Mouse (Mus musculus) lung, adult 2 months (tissue): Measurements from ENCODE around the gene Cdc42bpa. TPM values are rescaled to one million over a fixed set of nuclear protein-coding genes. Genes with fewer than 3 reads are reported as not detected.
A peak's percentile ranks its signal among the peaks of the same experiment; 100 is the strongest.

Experiments
- DNase-seq: peaks from one replicate; pipeline ENCODE4 v3.0.0; 2022
- H3K4me1 ChIP-seq: fragments of 200-500 bp; 2 replicates; pipeline ENCODE4 v1.6.1; 2011; ENCODE audit warnings: low read length; ENCODE audit not compliant: control insufficient read depth, insufficient read depth
- H3K4me3 ChIP-seq: fragments of 200-500 bp; replicated peaks from 2 replicates; pipeline ENCODE3; 2011; ENCODE audit warnings: low read depth, mild to moderate bottlenecking, control low read depth, low read length; ENCODE audit errors: extremely low read depth
- CTCF ChIP-seq: fragments of 200-500 bp; IDR thresholded peaks from 2 replicates; pipeline ENCODE4 v1.5.1; 2011; ENCODE audit warnings: mild to moderate bottlenecking, low read length, control low read depth; ENCODE audit not compliant: insufficient read depth
- POLR2A ChIP-seq: fragments of 200-500 bp; IDR thresholded peaks from 2 replicates; pipeline ENCODE4 v1.6.1; 2011; ENCODE audit warnings: low read depth, mild to moderate bottlenecking, control low read depth, low read length, borderline replicate concordance; ENCODE audit errors: extremely low read depth
- WGBS: fragments of 180-500 bp; shearing (Covaris S2); methylation state at CpG from one replicate; pipeline ENCODE4 v1.1.7; 2018; 5-methylcytosine and 5-hydroxymethylcytosine counted together
- polyA plus RNA-seq: library from polyadenylated mRNA; depleted of rRNA; stranded (reverse); fragments of >200 nt; gene quantifications from 2 replicates; pipeline ENCODE4 v1.2.3, GENCODE M21; 2012

Gene Cdc42bpa
- polyA plus RNA-seq, 1 experiment: 31.9 TPM

DNA sequence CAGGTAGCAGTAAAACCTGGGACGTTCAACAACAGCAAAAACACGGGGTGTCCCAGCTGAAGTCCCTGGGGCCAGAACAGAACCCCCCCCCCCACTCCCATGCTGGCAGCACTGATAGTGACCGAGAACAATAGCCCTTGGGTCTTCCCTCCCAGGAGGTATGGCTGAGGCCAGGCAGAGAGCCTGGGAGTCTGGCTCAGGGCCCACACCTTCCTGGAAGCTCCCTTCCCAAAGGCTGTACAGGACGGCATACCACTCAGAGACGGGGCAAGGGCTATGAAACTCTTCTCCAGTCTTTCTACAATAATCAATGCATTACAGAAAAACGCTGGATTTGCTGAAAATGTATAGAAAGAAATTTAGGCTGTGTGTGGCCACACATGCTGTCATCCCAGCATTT lies 214.4 kb downstream of the Cdc42bpa start:
- WGBS: 48% methylated on average over 6 of the region's 6 CpGs
- no peak for TF ChIP-seq CTCF
- no peak for TF ChIP-seq POLR2A
- no peak for DNase-seq
- Histone ChIP-seq H3K4me3 (no peak overlapping the region), H3K4me1 (no peaks in the 10 kb centered on the region)

DNA sequence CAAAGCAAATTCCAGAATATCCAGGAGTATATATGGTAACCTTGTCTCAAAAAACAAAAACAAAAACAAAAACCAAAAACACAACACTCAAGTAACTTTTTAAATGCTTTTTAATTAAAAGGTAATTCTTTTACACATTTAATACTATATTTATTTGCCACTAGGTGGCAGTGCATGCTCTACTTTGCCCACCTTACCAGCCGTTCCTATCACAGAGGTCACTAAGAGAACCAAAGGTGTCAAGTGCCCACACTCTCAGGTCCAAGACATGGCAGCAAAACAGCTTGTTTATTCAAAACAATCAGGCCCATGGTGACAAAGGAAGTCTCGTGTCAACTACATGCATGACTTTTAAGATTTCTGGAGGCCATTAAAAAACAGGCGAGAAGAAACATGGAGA lies 214.9 kb downstream of the Cdc42bpa start:
- DNase-seq: no peak
- H3K4me1 ChIP-seq: no peaks in the 10 kb centered on the region

DNA sequence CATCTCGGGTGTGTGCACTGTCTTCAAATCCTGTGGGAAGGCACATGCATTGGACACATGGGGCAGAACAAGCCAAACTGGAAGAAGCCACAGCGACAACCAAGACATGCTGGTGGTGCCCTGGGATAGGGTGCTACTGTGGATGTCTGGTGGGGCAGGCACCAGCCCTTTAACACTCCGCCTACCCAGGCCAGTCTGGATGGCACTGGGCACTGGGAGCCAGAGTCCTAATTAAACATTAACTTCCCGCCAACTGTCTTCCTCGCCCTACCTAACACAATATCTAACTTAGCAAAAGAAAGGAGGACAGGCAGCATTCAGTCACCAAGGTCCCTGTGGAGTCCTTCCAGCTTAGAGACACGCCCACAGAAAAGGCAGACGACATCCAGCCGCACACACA lies 215.4 kb downstream of the Cdc42bpa start:
- WGBS: 64% methylated on average over 8 of the region's 8 CpGs
- DNase-seq: no peak
- TF ChIP-seq CTCF: no peak
- TF ChIP-seq POLR2A: no peak
- Histone ChIP-seq H3K4me1 (no peaks in the 10 kb centered on the region), H3K4me3 (no peak overlapping the region)

More for the DNA sequence above, 214.9 kb downstream of the Cdc42bpa start:
- TF ChIP-seq CTCF (peak; percentile 55; the same call in 1 of the 2 replicates), POLR2A (no peak)
- H3K4me3 ChIP-seq: no peak overlapping the region
- 35% methylated on average over 3 of the region's 3 CpGs for WGBS

DNA sequence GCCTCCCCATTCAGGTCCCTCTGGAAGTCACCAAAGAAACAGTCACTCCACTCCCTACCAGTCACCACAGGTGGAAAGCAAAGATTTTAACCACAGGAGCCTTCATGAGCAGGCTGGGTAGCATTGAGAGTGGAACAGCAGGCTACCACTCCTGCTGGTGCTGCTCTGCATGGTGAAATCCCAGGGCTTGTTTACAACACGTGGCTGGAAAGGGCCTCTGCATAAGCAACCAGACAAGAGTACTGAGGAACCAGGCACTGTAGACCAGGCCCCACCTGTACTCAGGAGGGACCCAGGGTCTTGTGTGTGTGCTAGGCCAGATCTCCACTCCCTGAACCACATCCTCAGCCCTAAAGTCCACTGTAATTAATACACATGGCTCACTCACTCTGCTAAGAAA lies 216.5 kb downstream of the Cdc42bpa start:
- no peak for TF ChIP-seq CTCF
- TF ChIP-seq POLR2A: no peak
- Histone ChIP-seq H3K4me1 (no peaks in the 10 kb centered on the region), H3K4me3 (no peak overlapping the region)
- DNase-seq: no peak
- 14% methylated on average over 1 of the region's 1 CpGs for WGBS

DNA sequence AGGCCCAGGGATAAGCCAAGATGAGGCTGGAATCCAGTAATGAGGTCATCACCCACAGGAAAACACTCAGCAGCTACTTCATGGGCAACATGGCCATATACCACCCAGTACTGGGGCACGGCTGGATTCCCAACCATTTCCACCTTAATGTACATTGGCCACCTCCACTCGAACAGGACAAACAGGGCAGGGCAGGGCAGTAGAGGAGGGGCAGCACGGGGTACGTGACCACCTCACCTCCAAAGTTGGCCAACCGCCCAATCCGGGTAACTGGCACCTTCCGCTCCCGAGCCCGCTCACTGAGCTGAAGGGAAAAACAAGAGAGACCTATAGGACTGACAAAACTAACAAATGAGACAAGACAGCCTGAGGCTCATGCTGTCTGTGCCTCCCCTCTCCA lies 218.1 kb downstream of the Cdc42bpa start:
- Histone ChIP-seq H3K4me3 (no peak overlapping the region), H3K4me1 (no peaks in the 10 kb centered on the region)
- TF ChIP-seq POLR2A (no peak), CTCF (no peak)
- no peak for DNase-seq
- whole genome bisulfite sequencing: 79% methylated on average over 9 of the region's 9 CpGs

DNA sequence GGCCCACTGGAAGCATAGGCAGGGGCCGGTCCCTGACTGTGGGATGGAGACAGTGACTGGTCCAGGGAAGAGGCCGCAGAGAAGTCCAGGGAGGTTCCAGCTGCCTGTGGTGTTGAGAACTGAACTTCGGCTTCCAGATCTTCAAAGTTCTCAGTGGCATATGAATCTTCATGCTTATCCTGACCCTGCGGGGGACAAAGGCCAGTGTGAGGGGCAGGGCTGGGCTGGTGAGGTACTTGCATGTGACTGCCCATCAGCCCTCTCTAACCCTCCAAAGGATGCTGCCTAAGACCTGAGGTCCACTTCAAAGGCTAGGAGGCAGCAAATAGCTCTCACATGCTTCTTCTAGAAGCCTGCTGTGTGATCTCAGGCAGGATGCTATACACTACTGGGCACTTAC lies 218.8 kb downstream of the Cdc42bpa start:
- DNase-seq: no peak
- WGBS: 95% methylated on average over 4 of the region's 4 CpGs
- Histone ChIP-seq H3K4me3 (no peak overlapping the region), H3K4me1 (no peaks in the 10 kb centered on the region)
- TF ChIP-seq POLR2A (no peak), CTCF (no peak)

DNA sequence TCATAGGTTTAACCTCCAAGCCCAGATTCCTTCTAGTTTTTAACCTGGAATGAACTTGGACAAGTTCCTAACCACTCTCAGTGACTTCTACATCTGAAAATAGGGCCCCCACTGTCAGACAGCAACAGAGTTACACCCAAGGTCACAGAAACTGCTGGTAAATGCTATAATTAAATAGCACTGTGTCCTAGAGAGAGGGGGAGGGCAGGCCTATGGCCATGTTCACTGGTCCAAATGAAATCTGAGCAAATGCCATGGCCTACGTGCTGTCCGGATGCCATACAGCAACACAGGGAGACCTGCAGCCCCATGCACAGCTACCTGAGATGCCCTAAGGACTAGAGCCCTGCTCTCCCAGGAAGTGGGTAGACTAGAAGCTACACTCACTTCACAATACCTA lies 219.6 kb downstream of the Cdc42bpa start:
- WGBS: 92% methylated on average over 2 of the region's 2 CpGs
- no peaks in the 10 kb centered on the region for H3K4me1 ChIP-seq
- no peak for DNase-seq
- TF ChIP-seq CTCF (no peak), POLR2A (no peak)
- H3K4me3 ChIP-seq: no peak overlapping the region

DNA sequence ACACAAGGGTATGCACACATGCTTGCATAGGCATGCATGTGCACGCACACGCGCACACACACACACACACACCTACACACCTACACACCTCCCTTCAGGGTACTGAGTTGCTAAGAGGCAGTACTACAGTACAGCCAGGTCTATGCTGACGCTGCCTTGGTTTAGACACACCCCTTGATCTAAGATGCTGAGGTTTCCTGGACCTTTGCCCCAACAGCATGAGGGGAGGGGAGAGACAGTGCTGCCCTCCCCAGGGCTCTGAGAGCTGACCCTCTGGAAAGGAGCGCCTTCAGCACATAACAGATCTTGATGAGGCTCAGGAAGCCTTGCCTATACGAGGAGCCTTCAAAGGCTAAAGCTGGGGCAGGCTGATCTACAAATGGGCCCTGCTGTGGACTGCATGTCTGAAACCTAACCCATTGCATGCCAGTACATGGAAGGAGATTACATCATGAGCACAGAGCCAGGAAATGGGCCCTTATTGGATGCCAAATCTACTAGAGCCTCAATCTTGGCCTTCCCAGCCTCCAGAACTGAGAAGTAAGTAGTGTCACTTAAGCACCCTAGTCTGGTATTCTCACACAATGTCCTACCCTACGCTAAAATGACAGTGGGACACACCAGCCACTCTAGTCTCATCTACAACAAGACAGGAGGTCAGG lies 221.2 kb downstream of the Cdc42bpa start:
- Histone ChIP-seq H3K4me3 (no peak overlapping the region), H3K4me1 (no peaks in the 10 kb centered on the region)
- no peak for TF ChIP-seq POLR2A
- TF ChIP-seq CTCF: no peak
- 81% methylated on average over 7 of the region's 7 CpGs for WGBS
- DNase-seq: no peak

DNA sequence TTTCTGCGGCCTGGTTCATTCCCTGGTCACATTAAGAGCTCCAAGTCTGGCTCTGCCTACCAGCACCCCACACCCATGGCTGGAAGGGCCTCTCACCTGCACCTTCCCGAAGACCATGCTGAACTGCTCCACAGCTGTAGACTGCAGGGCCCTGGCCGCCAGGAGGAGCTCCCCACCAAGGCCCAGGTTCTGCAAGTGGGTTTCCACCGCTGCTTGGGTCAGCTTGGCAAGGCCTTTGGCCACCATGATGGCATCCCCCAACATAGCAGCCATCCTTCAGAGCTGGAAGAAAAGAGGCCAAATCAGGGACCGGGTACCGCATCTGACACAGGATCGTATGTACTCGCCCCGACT lies 221.7 kb downstream of the Cdc42bpa start:
- H3K4me1 ChIP-seq: no peaks in the 10 kb centered on the region
- TF ChIP-seq POLR2A (no peak), CTCF (no peak)
- 89% methylated on average over 9 of the region's 9 CpGs for WGBS
- no peak for DNase-seq
- no peak overlapping the region for H3K4me3 ChIP-seq

DNA sequence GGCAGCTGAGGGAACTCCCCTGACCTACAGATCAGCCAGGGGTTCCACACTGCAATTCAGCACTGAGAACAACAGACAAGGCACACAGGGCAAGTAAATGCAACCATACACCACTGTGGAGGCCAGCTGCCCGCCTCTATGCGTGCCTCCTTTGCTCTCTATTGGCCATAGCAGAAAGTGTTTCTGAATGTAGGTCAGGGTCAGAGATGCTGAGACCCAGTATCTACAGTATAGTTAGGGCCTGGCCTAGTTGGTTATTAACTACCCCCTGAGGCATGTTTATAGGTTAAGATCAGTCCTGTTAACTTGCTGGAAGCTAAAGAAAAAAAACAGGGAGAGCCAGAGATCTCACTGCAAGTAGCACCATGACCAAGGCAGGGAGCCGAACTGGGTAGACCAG lies 222.5 kb downstream of the Cdc42bpa start:
- no peak for DNase-seq
- Histone ChIP-seq H3K4me1 (no peaks in the 10 kb centered on the region), H3K4me3 (no peak overlapping the region)
- WGBS: 79% methylated on average over 3 of the region's 3 CpGs
- TF ChIP-seq POLR2A: no peak
- TF ChIP-seq CTCF: no peak
